Mouse (Mus musculus) small intestine, adult 2 months (tissue): Measurements from ENCODE around the gene 1110032F04Rik.

Source experiments
- CTCF ChIP-seq: fragments of 200-500 bp; IDR thresholded peaks from 2 replicates; pipeline ENCODE4 v1.5.1; 2012; ENCODE audit warnings: low read depth, mild to moderate bottlenecking, control low read depth, inconsistent platforms, low read length, moderate library complexity, mixed read lengths; ENCODE audit not compliant: insufficient replicate concordance, insufficient read length; ENCODE audit errors: extremely low read depth
- POLR2A ChIP-seq: fragments of 200-500 bp; IDR thresholded peaks from 2 replicates; pipeline ENCODE4 v1.6.1; 2012; ENCODE audit warnings: low read depth, mild to moderate bottlenecking, control low read depth, inconsistent platforms, low read length, moderate library complexity

GRCm38 (mm10) chr3:68870568-68870950, 1.2 kb downstream of the 1110032F04Rik start:
- no peak for TF ChIP-seq POLR2A
- TF ChIP-seq CTCF, result no peak
